Mouse (Mus musculus): ENCODE data around the gene Raph1.

Gene Raph1

DNA sequence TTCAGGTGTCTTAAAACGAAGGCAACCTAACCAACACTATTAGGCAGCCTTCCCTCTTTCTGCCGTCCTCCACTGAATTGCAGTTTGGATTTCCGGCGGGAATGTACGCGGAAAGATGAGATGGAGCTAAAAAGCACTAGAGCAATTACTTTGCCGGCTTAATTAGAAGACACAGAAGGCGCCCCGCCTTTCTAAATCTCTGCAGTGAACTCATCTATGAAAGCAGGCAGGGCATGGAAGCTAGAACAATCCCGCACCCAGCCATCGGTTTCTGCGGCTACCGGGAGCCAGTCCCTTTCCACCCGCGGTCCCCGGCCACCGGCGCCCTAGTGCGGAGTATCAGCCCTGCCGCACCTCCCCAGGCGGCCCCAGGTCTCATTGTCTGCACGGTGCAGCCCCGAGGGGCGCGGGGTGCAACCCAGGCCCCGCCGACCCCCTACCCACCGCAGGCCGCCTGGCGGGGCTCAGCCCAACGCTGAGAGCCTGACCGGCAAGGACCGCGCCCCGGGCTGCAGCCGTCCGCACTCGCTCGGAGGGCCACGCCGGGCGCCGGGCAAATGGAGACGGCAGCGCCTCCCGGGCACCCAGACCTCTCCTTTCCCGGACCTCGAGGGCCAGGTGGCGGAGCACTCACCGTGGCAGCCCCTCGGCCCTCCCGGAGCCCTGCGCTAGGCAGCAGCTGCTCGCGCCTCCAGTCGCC is 823 bp downstream of the Raph1 start:
- DNase-seq (ENCODE audit: extremely low read depth, insufficient read length, low spot score) = no peak

DNA sequence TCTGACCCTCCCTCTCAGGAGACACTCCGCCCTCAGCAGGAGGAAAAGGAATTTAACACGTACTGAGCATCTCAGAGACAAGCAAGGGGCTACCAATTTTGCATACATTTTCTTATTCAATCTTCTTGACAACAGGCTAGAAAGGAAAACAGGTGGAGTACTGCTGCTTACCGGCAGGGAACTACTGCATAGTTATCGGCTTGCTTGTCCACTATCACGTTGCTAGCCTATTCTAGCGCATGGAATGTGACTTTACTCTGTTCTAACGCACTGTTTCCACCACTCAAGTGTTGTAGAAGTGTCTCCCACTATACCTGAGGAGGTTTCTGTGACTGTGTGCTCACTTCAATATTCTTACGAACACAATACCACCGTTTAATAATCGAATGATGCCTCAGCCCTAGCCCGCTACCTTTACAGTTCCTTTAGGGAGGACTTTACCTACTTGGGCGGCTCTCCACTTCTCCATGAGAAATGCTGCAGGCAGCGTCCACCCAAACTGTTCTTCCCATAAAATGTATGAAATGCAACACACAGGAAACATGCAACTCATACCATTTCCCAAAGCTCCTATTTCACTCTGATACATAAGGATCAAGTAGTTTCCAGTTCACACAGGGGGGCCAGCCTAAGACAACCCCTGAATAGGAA is 1.5 kb downstream of the Raph1 start:
- peak; percentile 32 for DNase-seq (ENCODE audit: extremely low read depth, insufficient read length, low spot score)

DNA sequence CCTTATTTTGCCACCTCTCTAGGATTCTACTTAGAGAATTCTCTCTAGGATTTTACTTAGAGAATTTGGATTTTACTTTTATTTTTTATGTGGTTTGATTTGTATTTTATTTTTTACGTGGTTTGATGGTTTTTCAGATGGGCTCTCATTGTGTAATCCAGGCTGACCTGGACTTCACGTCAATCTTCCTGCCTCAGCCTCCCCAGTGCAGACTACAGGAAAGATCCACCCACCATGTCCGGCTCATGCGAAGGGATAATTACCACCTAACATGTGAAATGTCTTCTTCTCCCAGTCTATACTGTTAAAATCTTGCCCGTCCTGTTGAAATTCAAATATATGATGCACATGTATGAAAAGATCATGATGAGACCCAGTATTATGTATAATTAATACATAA is 2.2 kb downstream of the Raph1 start:
- DNase-seq (ENCODE audit: extremely low read depth, insufficient read length, low spot score) = no peak

DNA sequence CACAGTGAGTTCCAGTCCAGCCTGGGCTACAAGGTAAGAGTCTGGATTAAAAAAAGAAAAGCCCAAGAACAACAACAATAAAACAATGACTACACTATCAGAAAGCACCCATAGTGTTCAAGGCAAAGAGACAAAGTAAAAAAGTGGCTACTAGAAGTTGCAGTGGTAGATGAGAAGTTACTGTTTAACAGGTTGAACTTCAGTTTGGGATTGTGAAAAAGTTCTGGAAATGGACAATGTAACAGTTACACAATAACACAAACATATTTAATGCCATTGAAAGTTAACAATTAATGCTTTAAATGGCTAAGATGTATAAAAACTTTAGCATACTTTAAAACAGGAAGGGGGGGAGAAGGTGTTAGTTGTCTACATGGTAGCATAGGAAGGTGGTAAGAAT is 3.9 kb downstream of the Raph1 start:
- no peak for DNase-seq (ENCODE audit: extremely low read depth, insufficient read length, low spot score)

DNA sequence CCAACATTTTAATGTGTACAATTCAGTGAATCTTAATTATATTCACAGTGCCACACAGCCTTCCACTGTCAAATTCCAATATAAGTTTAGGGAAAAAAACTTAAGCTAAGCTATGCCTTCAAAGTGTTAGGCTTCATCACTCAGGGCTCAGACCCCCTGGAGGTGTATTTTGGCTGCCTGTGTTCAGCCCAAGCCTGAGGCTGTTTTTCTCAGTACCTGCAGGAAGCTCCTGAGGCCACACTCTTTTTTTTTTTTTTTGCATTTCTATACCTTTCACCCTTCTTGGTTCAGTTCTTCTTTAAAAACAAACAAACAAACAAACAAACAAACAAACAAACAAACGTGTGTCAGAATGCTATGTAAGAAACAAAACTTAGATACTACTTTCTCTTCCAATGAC is 23.2 kb downstream of the Raph1 start:
- no peak for DNase-seq (ENCODE audit: extremely low read depth, insufficient read length, low spot score)

DNA sequence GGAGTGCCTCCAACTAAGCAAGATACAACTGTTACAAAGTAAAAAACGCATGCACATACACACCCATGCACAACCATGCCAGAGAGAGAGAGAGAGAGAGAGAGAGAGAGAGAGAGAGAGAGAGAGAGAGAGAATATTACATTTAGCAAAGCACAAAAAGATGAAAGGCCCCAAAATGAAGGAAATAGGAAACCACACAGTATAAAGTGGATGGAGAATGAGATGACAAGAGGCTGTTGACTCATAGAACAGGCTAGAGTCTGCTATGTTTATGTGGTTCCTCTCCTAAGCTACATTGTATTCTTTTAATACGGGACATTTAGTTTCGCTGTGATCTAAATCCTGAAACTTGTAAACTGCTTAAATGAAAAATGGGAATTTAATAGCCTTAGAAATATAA is 27.6 kb downstream of the Raph1 start:
- DNase-seq (ENCODE audit: extremely low read depth, insufficient read length, low spot score) = no peak

DNA sequence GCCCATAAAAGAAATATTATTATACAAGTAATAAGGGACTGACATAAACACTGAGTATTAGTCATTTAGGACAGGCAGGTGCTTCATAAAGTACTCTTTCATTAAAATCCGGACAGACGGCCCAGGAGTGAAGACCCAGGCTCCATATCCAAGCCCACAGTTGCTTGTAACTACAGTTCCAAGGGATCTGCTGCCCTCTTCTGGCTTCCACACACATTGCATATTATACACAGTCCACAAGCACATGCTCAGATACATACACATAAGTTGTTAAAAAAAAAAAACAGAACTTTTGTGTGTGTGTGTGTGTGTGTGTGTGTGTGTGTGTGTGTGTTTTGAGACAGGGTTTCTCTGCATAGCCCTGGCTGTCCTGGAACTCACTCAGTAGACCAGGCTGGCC is 32.0 kb downstream of the Raph1 start:
- DNase-seq (ENCODE audit: extremely low read depth, insufficient read length, low spot score) = peak; percentile 14

DNA sequence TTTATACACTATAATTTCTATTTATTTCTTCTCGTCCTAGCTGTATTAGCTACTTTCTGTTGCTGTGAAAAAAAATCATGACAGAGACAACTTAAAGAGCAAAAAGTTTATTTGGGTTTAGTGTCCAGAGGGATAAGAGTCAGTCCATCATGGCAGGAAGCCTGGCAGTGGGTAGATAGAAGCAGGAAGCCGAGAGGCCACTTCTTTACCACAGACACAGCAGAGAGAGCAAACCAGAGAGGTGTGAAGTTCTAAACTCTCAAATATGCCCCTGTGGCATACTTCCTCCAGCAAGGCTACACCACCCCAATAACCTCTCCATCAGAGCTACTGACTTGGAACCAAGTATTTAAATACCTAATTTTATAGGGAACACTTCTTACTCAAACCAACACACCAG is 36.3 kb downstream of the Raph1 start:
- DNase-seq (ENCODE audit: extremely low read depth, insufficient read length, low spot score) = no peak

DNA sequence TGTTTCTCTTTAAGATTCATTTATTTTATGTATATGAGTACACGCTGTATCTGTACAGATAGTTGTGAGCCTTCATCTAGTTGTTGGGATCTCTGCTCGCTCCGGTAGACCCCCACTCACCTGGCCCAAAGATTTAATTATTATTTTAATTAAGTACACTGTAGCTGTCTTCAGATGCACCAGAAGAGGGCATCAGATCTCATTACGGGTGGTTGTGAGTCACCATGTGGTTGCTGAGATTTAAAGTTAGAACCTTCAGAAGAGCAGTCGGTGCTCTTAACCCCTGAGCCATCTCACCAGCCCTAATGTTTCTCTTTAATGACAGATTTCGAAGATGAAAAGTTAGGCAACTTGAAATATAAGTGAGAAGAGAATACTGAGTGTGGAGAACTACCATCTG is 36.8 kb downstream of the Raph1 start:
- DNase-seq (ENCODE audit: extremely low read depth, insufficient read length, low spot score) = peak; percentile 25

DNA sequence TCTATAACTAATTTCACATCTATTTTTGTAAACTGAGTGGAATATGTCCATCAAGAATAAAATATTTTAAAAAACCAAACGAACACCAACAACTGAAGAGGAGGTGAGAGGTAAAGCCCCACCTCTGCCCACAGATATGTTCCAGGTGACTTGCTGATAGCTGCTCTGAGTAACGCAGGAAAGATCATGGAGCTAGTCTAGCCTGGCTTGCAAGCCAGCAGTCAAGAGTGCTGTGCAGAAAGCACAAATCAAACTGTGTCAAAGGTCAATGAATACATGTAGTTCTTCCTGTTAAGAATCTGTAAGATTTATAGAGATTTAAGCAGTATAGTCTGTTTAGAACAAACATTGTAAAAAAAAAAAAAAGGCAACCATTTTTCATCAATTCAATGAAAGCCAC is 56.3 kb downstream of the Raph1 start:
- DNase-seq (ENCODE audit: extremely low read depth, insufficient read length, low spot score) = no peak

DNA sequence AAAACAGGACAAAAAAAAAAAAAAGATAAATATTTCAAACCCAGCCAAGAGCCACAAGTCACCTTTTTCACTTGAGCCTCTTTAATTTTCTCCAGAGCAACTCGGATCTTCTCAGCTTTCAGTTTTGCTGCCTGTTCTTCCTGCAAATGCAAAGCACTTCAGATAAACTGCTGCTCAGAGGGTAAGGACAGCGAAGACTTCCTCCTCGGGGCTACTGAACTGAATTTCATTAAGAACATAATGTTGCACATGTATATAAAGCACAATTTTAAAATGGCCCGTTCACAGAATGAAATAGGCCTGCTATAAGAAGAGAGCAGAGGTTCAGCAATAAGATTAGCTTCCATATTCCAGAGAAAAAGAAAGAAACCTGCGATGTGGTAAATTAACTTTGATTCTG is 63.4 kb downstream of the Raph1 start:
- no peak for DNase-seq (ENCODE audit: extremely low read depth, insufficient read length, low spot score)

DNA sequence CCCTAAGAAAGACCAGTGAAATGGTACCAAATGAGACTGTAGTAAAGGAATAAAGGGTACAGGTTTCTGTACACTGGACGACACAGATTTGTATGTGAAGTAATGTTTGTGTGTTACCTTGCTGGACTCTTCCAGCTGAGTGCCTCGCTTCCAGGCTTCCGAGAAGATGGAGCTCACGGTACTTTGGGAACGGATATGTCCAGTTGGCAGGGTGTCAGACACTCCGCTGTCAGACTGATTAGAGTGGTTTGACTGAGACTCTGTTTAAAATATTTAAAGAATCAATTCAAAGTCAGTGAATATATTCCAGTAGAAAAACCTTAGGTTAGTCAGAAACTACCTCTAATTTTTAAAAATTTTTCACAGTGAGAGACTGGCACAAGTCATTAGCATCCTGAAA is 73.5 kb downstream of the Raph1 start:
- DNase-seq (ENCODE audit: extremely low read depth, insufficient read length, low spot score) = no peak

DNA sequence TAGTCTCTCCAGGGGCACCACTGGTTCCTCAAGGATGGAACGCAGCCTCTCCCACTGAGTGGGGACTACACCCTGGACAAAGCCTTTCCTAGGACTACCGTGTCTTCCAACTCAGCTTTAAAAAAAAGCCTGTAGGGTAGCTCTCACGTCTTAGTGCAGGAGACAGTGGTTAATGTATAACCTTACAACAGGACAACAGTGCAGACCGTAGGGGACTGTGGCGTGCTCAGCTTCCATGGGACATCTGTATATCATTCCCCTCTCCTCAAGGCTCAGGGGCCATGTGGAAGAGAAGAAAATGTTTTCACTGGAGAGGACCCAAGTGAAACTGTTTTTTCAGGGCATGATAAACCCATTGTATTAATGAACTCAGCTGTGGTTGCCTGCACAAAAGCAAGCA is 74.5 kb downstream of the Raph1 start:
- DNase-seq (ENCODE audit: extremely low read depth, insufficient read length, low spot score) = no peak

DNA sequence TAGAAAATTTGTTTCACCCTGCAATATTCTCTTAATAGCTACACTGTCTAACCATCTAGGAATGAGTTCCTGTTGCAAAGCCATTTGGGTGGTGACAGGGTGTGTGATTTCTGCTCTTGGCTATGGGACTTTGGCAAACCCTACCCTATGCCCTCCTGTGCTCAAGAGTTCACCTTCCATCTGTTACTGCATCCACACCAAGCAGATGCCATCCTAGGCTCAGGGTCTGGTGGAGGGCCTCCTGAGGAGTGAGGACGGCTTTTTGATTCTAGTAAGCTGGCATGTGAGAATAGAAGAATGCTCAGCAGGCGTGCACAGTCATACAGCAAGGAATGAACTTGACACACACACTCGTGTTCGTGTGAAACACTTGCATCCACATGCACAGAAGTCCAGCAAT is 76.4 kb downstream of the Raph1 start:
- no peak for DNase-seq (ENCODE audit: extremely low read depth, insufficient read length, low spot score)

DNA sequence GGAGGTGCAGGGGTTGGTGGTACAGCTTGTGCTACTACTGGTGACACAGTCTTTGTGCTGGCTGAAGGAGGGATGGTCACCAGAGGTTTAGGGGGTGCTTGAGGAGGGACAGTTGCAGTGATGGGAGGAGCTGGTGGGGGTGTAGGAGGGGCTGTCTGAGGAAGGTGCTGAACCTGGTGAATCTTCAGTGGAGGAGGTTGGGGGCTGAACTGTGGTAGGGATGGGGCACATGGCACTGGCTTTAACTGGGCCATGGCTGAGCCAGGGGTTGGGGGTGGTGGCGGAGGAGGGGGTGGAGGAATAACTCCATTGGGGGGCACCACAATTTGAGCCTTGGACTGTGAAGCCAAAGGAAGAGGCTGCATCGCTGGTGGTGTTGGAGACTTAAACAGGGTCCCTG is 77.2 kb downstream of the Raph1 start:
- no peak for DNase-seq (ENCODE audit: extremely low read depth, insufficient read length, low spot score)

DNA sequence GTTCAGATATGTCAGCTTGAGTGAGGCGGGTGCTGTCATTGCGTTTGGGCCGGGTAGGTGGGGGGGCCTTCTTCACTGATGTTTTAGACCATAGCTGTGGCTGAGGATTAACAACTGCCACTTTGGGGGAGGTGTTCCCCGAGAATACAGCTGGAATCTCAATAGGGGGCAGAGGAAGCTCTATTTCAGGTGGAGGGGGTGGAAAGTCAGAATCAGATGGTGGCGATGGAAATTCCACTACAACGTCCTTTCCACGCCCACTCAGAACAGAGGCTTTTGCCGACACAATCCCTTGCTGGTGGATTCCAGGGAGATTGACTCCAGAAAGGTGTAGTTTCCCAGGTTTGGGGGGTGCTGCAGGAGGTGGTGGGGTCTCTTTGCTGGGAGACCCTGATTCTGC is 78.3 kb downstream of the Raph1 start:
- DNase-seq (ENCODE audit: extremely low read depth, insufficient read length, low spot score) = no peak

DNA sequence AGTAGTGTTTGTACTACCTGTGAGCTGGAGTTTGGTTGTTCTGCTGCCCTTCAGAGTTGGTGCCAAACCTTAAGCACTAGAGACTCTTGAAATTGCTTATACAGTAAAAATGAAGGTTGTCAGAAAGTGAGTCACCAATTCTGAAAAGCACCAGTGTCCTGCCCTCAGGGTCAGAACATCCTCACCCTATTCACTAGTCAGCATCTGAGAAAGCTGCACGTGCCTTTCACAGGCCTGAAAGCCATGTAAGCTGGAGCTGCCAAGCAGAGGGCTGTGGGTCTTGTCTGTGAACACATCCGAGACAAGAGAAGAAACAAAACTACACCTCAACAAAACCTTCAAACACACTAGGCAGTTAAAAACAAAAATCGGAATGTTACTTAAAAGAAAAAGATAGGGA is 81.3 kb downstream of the Raph1 start:
- no peak for DNase-seq (ENCODE audit: extremely low read depth, insufficient read length, low spot score)

DNA sequence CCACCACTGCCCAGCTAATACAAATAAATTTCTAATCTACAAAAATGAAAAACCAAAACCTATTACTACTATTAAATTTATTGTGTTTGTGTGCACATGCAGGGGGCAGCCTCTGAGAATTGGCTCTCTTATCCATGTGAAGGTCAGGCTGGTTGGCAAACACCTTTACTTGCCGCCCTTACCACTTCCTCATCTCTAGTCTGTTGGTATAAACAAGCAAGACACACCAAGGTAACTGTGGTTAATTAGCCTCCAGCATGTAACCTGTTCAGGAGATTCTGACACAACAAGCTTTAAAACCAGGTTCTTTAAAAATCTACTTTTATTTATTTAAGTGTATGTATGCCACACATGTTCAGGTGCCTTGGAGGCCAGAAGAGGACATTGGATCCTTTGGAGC is 84.0 kb downstream of the Raph1 start:
- DNase-seq (ENCODE audit: extremely low read depth, insufficient read length, low spot score) = no peak

DNA sequence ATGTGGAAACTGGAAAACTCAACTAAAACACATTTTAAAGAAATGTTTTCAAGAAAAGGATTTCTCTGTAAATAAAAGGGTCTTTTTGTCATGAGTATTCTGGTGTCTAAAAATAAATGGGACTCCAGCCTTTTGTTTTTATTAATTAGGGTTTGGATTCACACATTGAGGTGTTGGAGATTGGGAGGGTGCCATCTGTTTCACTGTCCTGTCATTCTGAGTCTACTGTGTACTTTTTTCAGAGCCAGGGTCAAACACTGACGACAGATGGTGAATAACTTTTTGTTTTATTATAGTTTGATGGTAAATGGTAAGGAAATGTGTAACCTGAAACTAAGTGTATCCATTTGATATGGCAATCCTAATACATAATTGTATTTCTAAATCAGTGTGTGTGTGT is 85.3 kb downstream of the Raph1 start:
- DNase-seq (ENCODE audit: extremely low read depth, insufficient read length, low spot score) = no peak

DNA sequence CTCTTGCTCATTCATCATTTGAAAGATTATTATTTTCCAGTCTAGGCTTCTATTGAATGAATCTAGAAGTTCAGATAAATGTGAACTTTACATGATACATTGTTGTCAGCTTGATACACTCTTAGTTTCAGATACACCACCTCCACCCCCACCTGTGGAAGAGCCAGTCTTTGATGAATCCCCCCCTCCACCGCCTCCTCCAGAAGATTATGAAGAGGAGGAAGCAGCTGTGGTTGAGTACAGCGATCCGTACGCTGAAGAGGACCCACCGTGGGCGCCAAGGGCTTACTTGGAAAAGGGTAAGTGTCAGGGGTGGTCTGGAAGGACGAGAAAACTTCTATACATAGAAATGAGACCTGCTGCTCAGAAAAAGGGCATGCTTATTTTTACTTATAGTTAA is 96.4 kb downstream of the Raph1 start:
- DNase-seq (ENCODE audit: extremely low read depth, insufficient read length, low spot score) = no peak

DNA sequence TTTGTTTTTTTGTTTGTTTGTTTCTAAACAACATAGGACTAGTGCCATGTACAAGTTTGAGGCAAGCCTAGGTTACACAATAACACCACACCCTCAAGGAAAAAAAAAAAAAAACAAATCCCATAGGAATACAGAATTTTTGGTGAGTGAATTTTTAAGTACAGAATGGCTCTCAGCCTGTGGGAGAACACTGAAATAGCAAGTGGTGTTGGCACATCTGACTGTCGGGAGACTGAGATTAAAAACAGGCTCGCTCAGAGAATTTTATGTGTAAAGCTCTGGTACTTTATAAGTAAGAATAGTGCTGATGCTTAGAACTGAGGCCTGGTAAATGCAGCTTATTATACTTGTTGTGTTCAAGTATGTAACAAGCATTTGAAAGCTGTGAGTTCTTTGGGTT is 97.4 kb downstream of the Raph1 start:
- no peak for DNase-seq (ENCODE audit: extremely low read depth, insufficient read length, low spot score)

DNA sequence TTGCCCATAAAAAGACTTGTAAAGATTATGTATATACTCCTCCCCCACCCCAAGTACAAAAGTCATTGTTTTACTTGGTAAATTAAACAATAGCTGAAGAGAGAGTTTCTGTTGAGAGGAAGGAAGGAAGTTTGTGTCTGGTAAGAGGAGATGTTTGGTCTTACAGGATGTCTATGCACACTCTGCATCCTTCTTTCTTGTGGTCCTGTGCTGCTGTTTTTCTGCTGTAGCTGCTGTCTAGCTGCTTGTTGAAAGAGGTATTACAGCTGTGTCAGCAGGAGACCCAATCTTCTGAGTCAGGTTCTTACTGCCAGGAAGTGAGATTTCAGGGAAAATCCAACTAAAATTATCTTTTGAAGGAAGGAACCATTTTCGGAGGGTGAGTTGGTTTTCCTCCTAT is 106.3 kb downstream of the Raph1 start:
- DNase-seq (ENCODE audit: extremely low read depth, insufficient read length, low spot score) = no peak

DNA sequence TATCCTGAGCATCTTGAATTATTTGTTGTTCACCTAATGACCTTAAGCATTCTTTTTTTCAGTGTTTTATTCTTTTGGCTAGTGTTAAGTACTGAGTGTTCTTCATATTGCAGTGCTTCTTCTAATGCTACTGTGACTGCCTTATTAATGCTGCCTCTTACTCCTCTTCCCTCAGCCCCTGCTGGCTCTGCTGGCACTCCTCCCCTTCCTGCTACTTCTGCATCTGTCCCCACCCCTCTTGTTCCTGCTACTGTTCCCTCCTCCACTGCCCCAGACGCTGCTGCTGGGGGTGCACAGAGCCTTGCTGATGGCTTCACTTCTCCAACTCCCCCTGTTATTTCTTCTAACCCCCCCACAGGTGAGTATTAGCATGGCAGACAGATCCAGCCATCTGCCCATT is 117.0 kb downstream of the Raph1 start:
- DNase-seq (ENCODE audit: extremely low read depth, insufficient read length, low spot score) = no peak

All from 3134 (cell line).